Mouse (Mus musculus): Measurements from ENCODE around the gene Rexo1. TPM values are rescaled to one million over a fixed set of nuclear protein-coding genes. Genes with fewer than 3 reads are reported as not detected.

Gene Rexo1
- total RNA-seq, 1 experiment: 27.4 TPM

- Histone ChIP-seq H3K4me3 (ENCODE audit: insufficient read depth in 1 of 2, low read depth in 1 of 2, low read length in 2 of 2, poor library complexity in 1 of 2, severe bottlenecking in 1 of 2) (no peak overlapping the region), H3K27ac (ENCODE audit: insufficient read depth, low read depth, low read length, poor library complexity, severe bottlenecking) (no peak overlapping the region), H3K36me3 (ENCODE audit: control insufficient read depth, insufficient read depth, low read length, poor library complexity, severe bottlenecking) (no peaks in the 10 kb centered on the region; the same call in 1 of the 2 replicates), H3K4me1 (ENCODE audit: control insufficient read depth in 2 of 2, insufficient read depth in 2 of 2, low read length in 2 of 2, poor library complexity in 1 of 2) (peaks cover 3 to 16% of the 10 kb centered on the region in 2 experiments; a peak in 3 of 4 replicates), H3K9me3 (ENCODE audit: control insufficient read depth, insufficient read depth, low read depth, low read length) (no peaks in the 10 kb centered on the region), H3K9ac (ENCODE audit: insufficient read depth, low read depth, low read length, poor library complexity, severe bottlenecking) (no peak overlapping the region)
- TF ChIP-seq ZC3H11A (IDR thresholded peaks at IDR 0.05; ENCODE audit: borderline replicate concordance, low read depth, low read length) (no peak), MAFK (IDR thresholded peaks at IDR 0.05; ENCODE audit: insufficient read depth, low read depth, low read length) (no peak), HCFC1 (IDR thresholded peaks at IDR 0.05; ENCODE audit: borderline replicate concordance, insufficient read depth, low read length) (no peak)
- in situ Hi-C loops (cut with MboI; ENCODE audit: low sequenced_read_pairs in 2 of 2, unreplicated experiment in 2 of 2): no loop called here
- DNase-seq (ENCODE audit: low read depth, low spot score): no peak
Measured at GRCm38 (mm10) chr10:80585581-80585980, 24.2 kb upstream of the Rexo1 start.

- H3K36me3 ChIP-seq (ENCODE audit: control insufficient read depth, insufficient read depth, low read length, poor library complexity, severe bottlenecking): no peaks in the 10 kb centered on the region; the same call in 1 of the 2 replicates
- H3K27ac ChIP-seq (ENCODE audit: insufficient read depth, low read depth, low read length, poor library complexity, severe bottlenecking): no peak overlapping the region
- in situ Hi-C loops (cut with MboI; ENCODE audit: low sequenced_read_pairs in 2 of 2, unreplicated experiment in 2 of 2): no loop called here
- DNase-seq (ENCODE audit: low read depth, low spot score): no peak
- H3K9me3 ChIP-seq (ENCODE audit: control insufficient read depth, insufficient read depth, low read depth, low read length): no peaks in the 10 kb centered on the region
- H3K4me3 ChIP-seq (ENCODE audit: insufficient read depth in 1 of 2, low read depth in 1 of 2, low read length in 2 of 2, poor library complexity in 1 of 2, severe bottlenecking in 1 of 2): 0 out of 4 replicates have a peak overlapping the region, but pooled peaks of 1 of the 2 experiments have one; percentile 4
- H3K4me1 ChIP-seq (ENCODE audit: control insufficient read depth in 2 of 2, insufficient read depth in 2 of 2, low read length in 2 of 2, poor library complexity in 1 of 2): peaks cover 3 to 16% of the 10 kb centered on the region in 2 experiments; a peak in 3 of 4 replicates
- H3K9ac ChIP-seq (ENCODE audit: insufficient read depth, low read depth, low read length, poor library complexity, severe bottlenecking): no peak overlapping the region
- no peak for TF ChIP-seq HCFC1 (IDR thresholded peaks at IDR 0.05; ENCODE audit: borderline replicate concordance, insufficient read depth, low read length)
- TF ChIP-seq MAFK (IDR thresholded peaks at IDR 0.05; ENCODE audit: insufficient read depth, low read depth, low read length): no peak
- TF ChIP-seq CHD2 (IDR thresholded peaks at IDR 0.05; ENCODE audit: low read depth, low read length): no peak
- TF ChIP-seq ZNF384 (IDR thresholded peaks at IDR 0.05; ENCODE audit: low read depth, low read length): no peak
- TF ChIP-seq ZC3H11A (IDR thresholded peaks at IDR 0.05; ENCODE audit: borderline replicate concordance, low read depth, low read length): no peak
Measured at GRCm38 (mm10) chr10:80584642-80585552, 23.5 kb upstream of the Rexo1 start.

- Histone ChIP-seq H3K36me3 (ENCODE audit: control insufficient read depth, insufficient read depth, low read length, poor library complexity, severe bottlenecking) (no peaks in the 10 kb centered on the region; the same call in 1 of the 2 replicates), H3K9ac (ENCODE audit: insufficient read depth, low read depth, low read length, poor library complexity, severe bottlenecking) (no peak overlapping the region)
- no peak for TF ChIP-seq MAFK (IDR thresholded peaks at IDR 0.05; ENCODE audit: insufficient read depth, low read depth, low read length)
- no peak for TF ChIP-seq HCFC1 (IDR thresholded peaks at IDR 0.05; ENCODE audit: borderline replicate concordance, insufficient read depth, low read length)
- TF ChIP-seq ZC3H11A (IDR thresholded peaks at IDR 0.05; ENCODE audit: borderline replicate concordance, low read depth, low read length): no peak
- TF ChIP-seq ZNF384 (IDR thresholded peaks at IDR 0.05; ENCODE audit: low read depth, low read length): no peak
- TF ChIP-seq CHD2 (IDR thresholded peaks at IDR 0.05; ENCODE audit: low read depth, low read length): no peak
Measured at GRCm38 (mm10) chr10:80584045-80584488, 22.7 kb upstream of the Rexo1 start.

GRCm38 (mm10) chr10:80583047-80583446 lies 21.7 kb upstream of the Rexo1 start:
- in situ Hi-C loops (cut with MboI; ENCODE audit: low sequenced_read_pairs in 2 of 2, unreplicated experiment in 2 of 2): no loop called here
- no peak overlapping the region for H3K9ac ChIP-seq (ENCODE audit: insufficient read depth, low read depth, low read length, poor library complexity, severe bottlenecking)
- no peaks in the 10 kb centered on the region; the same call in 1 of the 2 replicates for H3K36me3 ChIP-seq (ENCODE audit: control insufficient read depth, insufficient read depth, low read length, poor library complexity, severe bottlenecking)
- no peak for TF ChIP-seq MAFK (IDR thresholded peaks at IDR 0.05; ENCODE audit: insufficient read depth, low read depth, low read length)
- no peak for TF ChIP-seq HCFC1 (IDR thresholded peaks at IDR 0.05; ENCODE audit: borderline replicate concordance, insufficient read depth, low read length)
- no peak; the same call in 1 of the 2 replicates for TF ChIP-seq ZNF384 (IDR thresholded peaks at IDR 0.05; ENCODE audit: low read depth, low read length)
- no peak for TF ChIP-seq CHD2 (IDR thresholded peaks at IDR 0.05; ENCODE audit: low read depth, low read length)
- TF ChIP-seq ZC3H11A (IDR thresholded peaks at IDR 0.05; ENCODE audit: borderline replicate concordance, low read depth, low read length): no peak
- H3K27ac ChIP-seq (ENCODE audit: insufficient read depth, low read depth, low read length, poor library complexity, severe bottlenecking): no peak overlapping the region
- peaks cover 3 to 13% of the 10 kb centered on the region in 2 experiments; a peak in 2 of 4 replicates for H3K4me1 ChIP-seq (ENCODE audit: control insufficient read depth in 2 of 2, insufficient read depth in 2 of 2, low read length in 2 of 2, poor library complexity in 1 of 2)
- no peak overlapping the region for H3K4me3 ChIP-seq (ENCODE audit: insufficient read depth in 1 of 2, low read depth in 1 of 2, low read length in 2 of 2, poor library complexity in 1 of 2, severe bottlenecking in 1 of 2)
- H3K9me3 ChIP-seq (ENCODE audit: control insufficient read depth, insufficient read depth, low read depth, low read length): no peaks in the 10 kb centered on the region
- DNase-seq (ENCODE audit: low read depth, low spot score): no peak

More at GRCm38 (mm10) chr10:80584045-80584488, 22.7 kb upstream of the Rexo1 start:
- peak overlapping the region; percentile 32 to 33; a peak in 2 of 4 replicates for H3K4me3 ChIP-seq (ENCODE audit: insufficient read depth in 1 of 2, low read depth in 1 of 2, low read length in 2 of 2, poor library complexity in 1 of 2, severe bottlenecking in 1 of 2)
- H3K27ac ChIP-seq (ENCODE audit: insufficient read depth, low read depth, low read length, poor library complexity, severe bottlenecking): no peak overlapping the region
- H3K9me3 ChIP-seq (ENCODE audit: control insufficient read depth, insufficient read depth, low read depth, low read length): no peaks in the 10 kb centered on the region
- in situ Hi-C loops (cut with MboI; ENCODE audit: low sequenced_read_pairs in 2 of 2, unreplicated experiment in 2 of 2): no loop called here
- DNase-seq (ENCODE audit: low read depth, low spot score): no peak
- H3K4me1 ChIP-seq (ENCODE audit: control insufficient read depth in 2 of 2, insufficient read depth in 2 of 2, low read length in 2 of 2, poor library complexity in 1 of 2): peaks cover 3 to 12% of the 10 kb centered on the region in 2 experiments; a peak in 3 of 4 replicates
